Mouse (Mus musculus) limb, embryonic 10.5 days (tissue): Measurements from ENCODE around the gene Gm9903. TPM values are rescaled to one million over a fixed set of nuclear protein-coding genes. Genes with fewer than 3 reads are reported as not detected.

Source experiments
- polyA plus RNA-seq: library from polyadenylated mRNA; unstranded; fragments of >200 nt; fragmentation: Nextera tagmentation; extraction: Ambion mirVana; gene quantifications from 2 replicates; pipeline ENCODE4 v1.2.1, GENCODE M21; 2016

The Gm9903 gene
- polyA plus RNA-seq, 1 experiment from 2014 or later, result 0.91 TPM

Other genes starting within 250 kb of the Gm9903 start
- gene Nkx1-1, start 195.9 kb upstream of the Gm9903 start, polyA plus RNA-seq, result not detected in 2 replicates
- gene Fam53a, start 290 bp upstream of the Gm9903 start, polyA plus RNA-seq, result 78.8 and 81.4 TPM in 2 replicates
- 340 and 345 TPM in 2 replicates for gene Slbp, start 22.6 kb downstream of the Gm9903 start, polyA plus RNA-seq
- 323 and 325 TPM in 2 replicates for gene Tacc3, start 28.2 kb downstream of the Gm9903 start, polyA plus RNA-seq
- 40.5 and 47.2 TPM in 2 replicates for gene Tmem129, start 28.5 kb downstream of the Gm9903 start, polyA plus RNA-seq
- gene Fgfr3, start 91.7 kb downstream of the Gm9903 start, polyA plus RNA-seq, result 4.9 and 10.5 TPM in 2 replicates
- gene Letm1, start 152.9 kb downstream of the Gm9903 start, polyA plus RNA-seq, result 65.0 and 66.8 TPM in 2 replicates
- gene Nsd2, start 190.8 kb downstream of the Gm9903 start, polyA plus RNA-seq, result 79.4 and 90.3 TPM in 2 replicates